Mouse (Mus musculus): ENCODE data around the gene Anks1. TPM values are rescaled to one million over a fixed set of nuclear protein-coding genes. Genes with fewer than 3 reads are reported as not detected.
"Not testable (repeated sequence)": the region's sequence is repeated elsewhere in the genome, so short reads cannot be mapped to it uniquely, and the experiment has no call there.

Anks1 gene
- polyA plus RNA-seq, 1 experiment from 2014 or later: 14.4 TPM

DNA sequence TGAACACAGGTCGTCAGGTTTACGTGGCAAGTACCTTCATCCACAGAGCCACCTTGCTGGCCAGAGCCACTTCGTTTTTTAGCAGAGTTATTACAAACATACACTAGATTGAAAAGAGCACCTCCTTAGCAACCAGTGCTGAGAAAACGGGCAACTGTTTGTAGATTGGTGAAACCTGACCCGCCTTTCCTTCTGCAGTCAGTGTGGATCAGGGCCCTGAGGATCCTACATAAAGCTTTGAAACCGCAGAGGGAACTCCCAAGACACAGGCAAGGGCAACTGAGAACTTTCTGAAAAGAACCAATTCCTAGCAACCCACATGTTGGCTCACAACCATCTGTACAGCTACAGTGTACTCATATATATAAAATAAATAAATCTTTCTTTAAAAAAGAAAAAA is 44.0 kb downstream of the Anks1 start:
- Histone ChIP-seq H3K27ac (no peak overlapping the region), H3K36me3 (no peaks in the 10 kb centered on the region), H3K4me2 (no peak overlapping the region), H3K9ac (no peak overlapping the region), H3K4me3 (replicated peaks) (no peak overlapping the region), H3K4me1 (peaks cover 29% of the 10 kb centered on the region), H3K9me3 (replicated peaks) (no peaks in the 10 kb centered on the region), H3K27me3 (no peaks in the 10 kb centered on the region)
- ATAC-seq (replicated peaks; ENCODE audit: low FRiP score): no peak
- 44% methylated on average over 6 of the region's 6 CpGs for WGBS

GRCm38 (mm10) chr17:27954629-27955402 is 45.7 kb downstream of the Anks1 start:
- Histone ChIP-seq H3K4me3 (replicated peaks) (no peak overlapping the region), H3K36me3 (no peaks in the 10 kb centered on the region), H3K27ac (peak overlapping the region; percentile 56), H3K4me1 (peaks cover 26% of the 10 kb centered on the region), H3K27me3 (no peaks in the 10 kb centered on the region), H3K9ac (no peak overlapping the region), H3K4me2 (no peak overlapping the region), H3K9me3 (replicated peaks) (no peaks in the 10 kb centered on the region)
- 58% methylated on average over 14 of the region's 14 CpGs for WGBS
- no peak for ATAC-seq (replicated peaks; ENCODE audit: low FRiP score)

GRCm38 (mm10) chr17:27957649-27958048 is 48.5 kb downstream of the Anks1 start:
- Histone ChIP-seq H3K4me2 (no peak overlapping the region), H3K4me1 (peaks cover 29% of the 10 kb centered on the region), H3K9ac (no peak overlapping the region), H3K36me3 (no peaks in the 10 kb centered on the region), H3K27me3 (no peaks in the 10 kb centered on the region), H3K4me3 (replicated peaks) (no peak overlapping the region), H3K9me3 (replicated peaks) (no peaks in the 10 kb centered on the region), H3K27ac (no peak overlapping the region)
- 95% methylated on average over 9 of the region's 9 CpGs for WGBS
- ATAC-seq (replicated peaks; ENCODE audit: low FRiP score): no peak

DNA sequence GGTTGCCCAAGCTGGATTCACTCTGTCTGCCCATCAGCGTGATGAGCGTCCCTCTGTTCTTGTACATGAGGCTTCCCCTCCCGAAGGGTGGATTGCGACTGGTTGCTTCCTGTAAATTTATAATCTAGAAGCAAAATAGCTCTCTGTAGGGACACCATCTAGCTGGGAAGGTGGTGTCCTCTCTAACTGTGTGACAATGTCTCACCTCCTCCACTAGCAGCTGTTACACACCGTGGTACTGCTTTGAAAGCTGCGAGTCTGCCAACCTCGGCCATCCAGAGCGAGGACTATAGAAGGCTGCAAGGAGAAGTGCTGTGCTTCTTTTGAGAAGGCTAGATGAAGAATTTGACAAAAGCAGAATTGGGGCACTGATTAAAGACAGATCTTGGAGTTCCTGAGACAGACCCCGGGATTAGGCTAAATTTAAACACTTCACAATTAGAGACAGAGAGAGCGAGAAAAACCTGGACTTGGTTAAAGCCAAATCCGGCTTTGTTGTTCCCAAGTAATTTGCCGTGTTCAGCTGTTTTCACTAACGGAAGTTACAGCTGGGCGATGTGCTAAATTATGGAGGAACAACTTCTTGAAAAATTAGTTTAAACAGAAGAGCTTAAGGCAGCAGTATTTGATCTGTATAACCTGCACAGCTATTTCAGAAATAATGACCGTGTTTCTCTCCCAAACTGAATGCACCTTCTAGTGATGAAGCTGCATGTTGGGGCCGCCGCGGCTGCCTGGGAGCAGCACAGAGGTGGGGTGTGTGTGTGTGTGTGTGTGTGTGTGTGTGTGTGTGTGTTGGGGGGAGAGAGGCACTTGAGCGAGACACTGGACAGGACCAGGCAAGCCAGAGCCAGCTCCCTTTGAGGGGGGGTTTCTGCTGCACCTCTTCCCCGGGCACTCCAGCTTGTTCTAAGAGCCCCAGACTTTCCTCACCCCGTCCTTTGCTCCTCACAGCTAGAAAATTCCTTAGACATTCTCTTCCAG is 51.3 kb downstream of the Anks1 start:
- Histone ChIP-seq H3K4me3 (replicated peaks) (no peak overlapping the region), H3K4me1 (peaks cover 33% of the 10 kb centered on the region), H3K27me3 (no peaks in the 10 kb centered on the region), H3K27ac (peak overlapping the region; percentile 34; the same call in 1 of the 2 replicates), H3K4me2 (no peak overlapping the region), H3K9ac (no peak overlapping the region), H3K9me3 (replicated peaks) (no peaks in the 10 kb centered on the region), H3K36me3 (no peaks in the 10 kb centered on the region)
- ATAC-seq (replicated peaks; ENCODE audit: low FRiP score): no peak
- whole genome bisulfite sequencing: 77% methylated on average over 21 of the region's 21 CpGs

DNA sequence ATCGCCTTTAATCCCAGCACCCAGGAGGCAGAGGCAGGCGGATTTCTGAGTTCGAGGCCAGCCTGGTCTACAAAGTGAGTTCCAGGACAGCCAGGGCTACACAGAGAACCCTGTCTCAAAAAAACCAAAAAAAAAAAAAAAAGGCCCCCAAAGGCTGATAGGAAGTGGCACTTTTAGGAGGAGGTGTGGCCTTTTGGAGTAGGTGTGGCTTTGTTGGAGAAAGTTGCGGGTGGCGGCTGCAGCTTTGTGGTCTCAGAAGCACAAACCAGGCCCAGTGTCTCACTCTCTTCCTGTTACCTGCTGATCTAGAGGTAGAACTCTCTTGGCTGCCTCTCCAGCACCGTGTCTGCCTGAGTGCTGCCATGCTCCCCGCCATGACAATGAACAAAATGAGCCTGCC is 54.0 kb downstream of the Anks1 start:
- not testable (repeated sequence) for H3K9ac ChIP-seq; H3K27me3 ChIP-seq; H3K27ac ChIP-seq; ATAC-seq (replicated peaks; ENCODE audit: low FRiP score); H3K9me3 ChIP-seq (replicated peaks); H3K4me2 ChIP-seq; H3K36me3 ChIP-seq; H3K4me3 ChIP-seq (replicated peaks)
- 94% methylated on average over 7 of the region's 7 CpGs for WGBS
- H3K4me1 ChIP-seq: peaks cover 46% of the 10 kb centered on the region

GRCm38 (mm10) chr17:27964607-27965006 is 55.5 kb downstream of the Anks1 start:
- no peak for ATAC-seq (replicated peaks; ENCODE audit: low FRiP score)
- Histone ChIP-seq H3K4me1 (peaks cover 57% of the 10 kb centered on the region), H3K36me3 (no peaks in the 10 kb centered on the region), H3K27me3 (no peaks in the 10 kb centered on the region), H3K9ac (no peak overlapping the region), H3K4me2 (no peak overlapping the region), H3K9me3 (replicated peaks) (no peaks in the 10 kb centered on the region), H3K27ac (peak overlapping the region; percentile 82), H3K4me3 (replicated peaks) (no peak overlapping the region)
- 45% methylated on average over 4 of the region's 4 CpGs for WGBS

- Histone ChIP-seq H3K4me2 (no peak overlapping the region), H3K27me3 (no peaks in the 10 kb centered on the region), H3K4me3 (replicated peaks) (no peak overlapping the region), H3K9me3 (replicated peaks) (no peaks in the 10 kb centered on the region), H3K9ac (no peak overlapping the region), H3K4me1 (peaks cover 56% of the 10 kb centered on the region), H3K27ac (peak overlapping the region; percentile 82), H3K36me3 (no peaks in the 10 kb centered on the region)
- 68% methylated on average over 10 of the region's 10 CpGs for WGBS
- peak; percentile 81 for ATAC-seq (replicated peaks; ENCODE audit: low FRiP score)
These were observed 56.2 kb downstream of the Anks1 start for GRCm38 (mm10) chr17:27965292-27965691.

GRCm38 (mm10) chr17:27966056-27966455 is 57.0 kb downstream of the Anks1 start:
- WGBS: 64% methylated on average over 4 of the region's 4 CpGs
- Histone ChIP-seq H3K4me3 (replicated peaks) (no peak overlapping the region), H3K27ac (no peak overlapping the region), H3K9ac (no peak overlapping the region), H3K27me3 (no peaks in the 10 kb centered on the region), H3K4me2 (no peak overlapping the region), H3K36me3 (no peaks in the 10 kb centered on the region), H3K9me3 (replicated peaks) (no peaks in the 10 kb centered on the region), H3K4me1 (peaks cover 51% of the 10 kb centered on the region)
- no peak for ATAC-seq (replicated peaks; ENCODE audit: low FRiP score)

DNA sequence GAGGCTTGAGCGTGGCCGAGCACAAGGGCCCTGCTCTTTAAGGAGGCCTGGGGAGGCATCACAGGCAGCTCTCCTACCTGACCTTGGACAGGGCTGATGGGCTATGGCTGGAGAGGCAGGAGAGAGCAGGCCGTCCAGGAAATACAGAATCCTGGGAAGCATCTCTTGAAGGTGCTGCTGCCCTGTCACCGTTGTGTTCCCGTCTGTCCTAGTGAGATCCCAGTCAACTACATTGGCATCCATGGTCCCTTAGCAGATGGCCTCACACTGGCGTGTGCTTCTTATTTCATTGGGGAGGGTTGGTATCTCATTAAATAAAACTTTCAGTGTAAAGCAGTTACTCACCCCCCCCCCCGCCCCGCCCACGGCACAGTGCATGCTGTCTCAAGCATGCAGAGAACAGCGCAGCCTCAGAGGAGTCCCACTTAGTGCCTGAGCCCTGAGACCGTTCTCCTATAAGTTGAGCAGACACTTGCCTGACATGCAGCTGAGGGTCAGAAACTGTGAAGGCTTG is 57.5 kb downstream of the Anks1 start:
- 86% methylated on average over 11 of the region's 11 CpGs for WGBS
- no peak overlapping the region for H3K4me2 ChIP-seq
- H3K4me1 ChIP-seq: peaks cover 51% of the 10 kb centered on the region
- no peak overlapping the region for H3K9ac ChIP-seq
- no peak overlapping the region for H3K27ac ChIP-seq
- ATAC-seq (replicated peaks; ENCODE audit: low FRiP score): no peak
- no peaks in the 10 kb centered on the region for H3K9me3 ChIP-seq (replicated peaks)
- no peaks in the 10 kb centered on the region for H3K27me3 ChIP-seq
- H3K36me3 ChIP-seq: no peaks in the 10 kb centered on the region
- no peak overlapping the region for H3K4me3 ChIP-seq (replicated peaks)

DNA sequence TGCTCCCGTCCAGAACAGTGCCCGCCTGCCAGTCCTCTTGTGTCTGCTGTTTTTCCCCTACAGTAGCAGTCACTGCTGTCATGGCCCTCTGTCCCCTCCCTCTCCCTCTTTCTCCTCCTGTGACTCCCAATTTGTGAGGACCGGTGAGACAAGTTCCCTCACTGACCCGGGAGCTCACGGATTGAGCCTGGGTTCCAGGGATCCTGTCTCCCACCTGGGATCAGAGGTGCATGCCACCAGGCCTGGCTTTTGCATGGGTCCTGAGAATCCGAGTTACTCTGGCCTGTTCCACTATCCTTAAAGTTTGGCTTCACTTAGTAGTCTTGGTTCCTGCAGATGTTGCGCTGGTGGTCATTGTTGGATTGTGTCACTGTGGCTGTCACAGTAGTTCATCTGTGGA is 58.4 kb downstream of the Anks1 start:
- H3K27ac ChIP-seq: no peak overlapping the region
- ATAC-seq (replicated peaks; ENCODE audit: low FRiP score): no peak
- H3K27me3 ChIP-seq: no peaks in the 10 kb centered on the region
- no peak overlapping the region for H3K4me2 ChIP-seq
- H3K9me3 ChIP-seq (replicated peaks): no peaks in the 10 kb centered on the region
- H3K36me3 ChIP-seq: no peaks in the 10 kb centered on the region
- 89% methylated on average over 7 of the region's 7 CpGs for WGBS
- no peak overlapping the region for H3K9ac ChIP-seq
- peaks cover 58% of the 10 kb centered on the region for H3K4me1 ChIP-seq
- H3K4me3 ChIP-seq (replicated peaks): no peak overlapping the region

GRCm38 (mm10) chr17:27968033-27968750 is 59.1 kb downstream of the Anks1 start:
- Histone ChIP-seq H3K4me2 (no peak overlapping the region), H3K9me3 (replicated peaks) (no peaks in the 10 kb centered on the region), H3K4me1 (peaks cover 58% of the 10 kb centered on the region), H3K9ac (0 out of 2 replicates have a peak overlapping the region, but pooled peaks have one; percentile 15), H3K27me3 (no peaks in the 10 kb centered on the region), H3K4me3 (replicated peaks) (no peak overlapping the region), H3K27ac (no peak overlapping the region), H3K36me3 (no peaks in the 10 kb centered on the region)
- WGBS: 75% methylated on average over 9 of the region's 9 CpGs
- ATAC-seq (replicated peaks; ENCODE audit: low FRiP score): no peak

Measured in kidney, embryonic 15.5 days (tissue).